Mouse (Mus musculus) megakaryocyte-erythroid progenitor cell, adult 5-6 weeks (primary cell): ENCODE results near the gene Cacna2d2. TPM values are rescaled to one million over a fixed set of nuclear protein-coding genes. Genes with fewer than 3 reads are reported as not detected.
A peak's percentile ranks its signal among the peaks of the same experiment; 100 is the strongest.
"Not testable (repeated sequence)": the region's sequence is repeated elsewhere in the genome, so short reads cannot be mapped to it uniquely, and the experiment has no call there.

Experiments used
- ATAC-seq: replicated peaks from 2 replicates; pipeline ENCODE4 v1.8.0; 2016; ENCODE audit warnings: mild to moderate bottlenecking, inconsistent platforms; ENCODE audit not compliant: severe bottlenecking, poor library complexity, low FRiP score, low TSS enrichment
- total RNA-seq, 2 experiments: library from RNA; stranded (forward) in 1 of 2; stranded (reverse) in 1 of 2; fragments of 200-1000, 215-1000 nt in 1 of 2; fragments of >200 nt in 1 of 2; fragmentation: Nextera tagmentation in 1 of 2; gene quantifications; 2 replicates each; pipeline ENCODE4 v1.2.3; 2014 to 2017

Cacna2d2 gene
- total RNA-seq, 2 experiments from 2014 or later: not detected

- ATAC-seq: no peak
Observed at GRCm38 (mm10) chr9:107548820-107549219, 149.4 kb downstream of the Cacna2d2 start.

- ATAC-seq: no peak
Observed at GRCm38 (mm10) chr9:107549297-107550074, 150.1 kb downstream of the Cacna2d2 start.

GRCm38 (mm10) chr9:107550491-107551116 lies 151.2 kb downstream of the Cacna2d2 start:
- ATAC-seq: no peak

GRCm38 (mm10) chr9:107551117-107551889 lies 151.9 kb downstream of the Cacna2d2 start, which contains the start of gene Rassf1:
TSS of gene Rassf1 (plus strand) at chr9:107551555.
- peak; percentile 16; the same call in 1 of the 2 replicates for ATAC-seq

- no peak for ATAC-seq
Observed at GRCm38 (mm10) chr9:107551890-107552355, 152.5 kb downstream of the Cacna2d2 start.

- ATAC-seq: no peak
Observed at GRCm38 (mm10) chr9:107552690-107553393, 153.4 kb downstream of the Cacna2d2 start.

GRCm38 (mm10) chr9:107553541-107554318 lies 154.3 kb downstream of the Cacna2d2 start:
- ATAC-seq: no peak

- peak; percentile 86 for ATAC-seq
Observed at GRCm38 (mm10) chr9:107554319-107554825, 155.0 kb downstream of the Cacna2d2 start.

- ATAC-seq: peak; percentile 3; the same call in 1 of the 2 replicates
Observed at GRCm38 (mm10) chr9:107555031-107555457, 155.6 kb downstream of the Cacna2d2 start.

GRCm38 (mm10) chr9:107555701-107556100 lies 156.3 kb downstream of the Cacna2d2 start:
- ATAC-seq: no peak

GRCm38 (mm10) chr9:107556346-107556745 lies 156.9 kb downstream of the Cacna2d2 start:
- no peak for ATAC-seq

GRCm38 (mm10) chr9:107563029-107563581 lies 163.7 kb downstream of the Cacna2d2 start, which contains the start of gene Tusc2:
TSS of gene Tusc2 (plus strand) at chr9:107563255.
- ATAC-seq: peak; percentile 91

GRCm38 (mm10) chr9:107565556-107565955 lies 166.1 kb downstream of the Cacna2d2 start:
- not testable (repeated sequence) for ATAC-seq

- ATAC-seq: no peak
Observed at GRCm38 (mm10) chr9:107566041-107566709, 166.8 kb downstream of the Cacna2d2 start.

GRCm38 (mm10) chr9:107566855-107567254 lies 167.4 kb downstream of the Cacna2d2 start:
- ATAC-seq: no peak

- ATAC-seq: no peak
Observed at GRCm38 (mm10) chr9:107567702-107568319, 168.4 kb downstream of the Cacna2d2 start, which contains the start of gene Hyal2. TSS of gene Hyal2 (plus strand) at chr9:107567945.
